Mouse (Mus musculus): Measurements from ENCODE around the gene Wasf3. TPM values are rescaled to one million over a fixed set of nuclear protein-coding genes. Genes with fewer than 3 reads are reported as not detected.
"Not testable (repeated sequence)": the region's sequence is repeated elsewhere in the genome, so short reads cannot be mapped to it uniquely, and the experiment has no call there.

Wasf3 gene
- total and polyA plus RNA-seq, 3 experiments, result not detected

DNA sequence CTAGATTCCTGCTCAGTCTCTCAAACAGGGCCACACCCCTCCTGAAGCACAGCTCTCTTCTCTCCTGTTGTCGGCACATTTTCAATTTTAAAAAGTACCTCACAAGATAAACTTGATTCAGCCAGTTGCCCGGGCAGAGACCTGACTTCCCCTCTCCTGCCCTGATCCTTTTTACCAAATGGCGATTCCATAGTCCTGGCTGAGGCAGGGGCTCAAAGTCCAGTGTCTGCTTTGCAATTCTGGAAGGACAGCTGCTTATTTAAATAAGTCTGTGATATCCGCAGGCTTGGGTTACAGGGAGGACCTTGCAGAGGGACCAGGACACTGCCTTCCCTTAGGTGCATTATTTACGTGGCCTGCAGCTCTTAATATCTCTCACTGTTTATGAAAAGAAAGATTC lies 86.5 kb downstream of the Wasf3 start:
- DNase-seq (ENCODE audit: low read depth, low spot score), result no peak
- no peaks in the 10 kb centered on the region for H3K9me3 ChIP-seq (replicated peaks; ENCODE audit: insufficient read depth, low read length)
- H3K27me3 ChIP-seq (ENCODE audit: control insufficient read depth in 1 of 2, insufficient read depth in 2 of 2, low read length in 2 of 2), result no peaks in the 10 kb centered on the region
- H3K79me2 ChIP-seq (ENCODE audit: control insufficient read depth, insufficient read depth, low read length, poor library complexity), result no peaks in the 10 kb centered on the region
- no peak overlapping the region for H3K9ac ChIP-seq (ENCODE audit: control insufficient read depth, low read depth, low read length, poor library complexity, severe bottlenecking)
- H3K4me1 ChIP-seq (ENCODE audit: control insufficient read depth in 1 of 2, insufficient read depth in 2 of 2, low read length in 2 of 2), result no peaks in the 10 kb centered on the region
- TF ChIP-seq POLR2A (IDR thresholded peaks at IDR 0.05; ENCODE audit: control insufficient read depth in 1 of 2, insufficient read depth in 1 of 2, low read depth in 1 of 2, low read length in 2 of 2, poor library complexity in 1 of 2) (no peak), HCFC1 (IDR thresholded peaks at IDR 0.05; ENCODE audit: low read depth, low read length) (no peak), POLR2AphosphoS2 (IDR thresholded peaks at IDR 0.05; ENCODE audit: low read length) (no peak), ZNF384 (IDR thresholded peaks at IDR 0.05; ENCODE audit: low read depth, low read length) (no peak), RCOR1 (IDR thresholded peaks at IDR 0.05; ENCODE audit: low read depth, low read length) (no peak), ETS1 (IDR thresholded peaks at IDR 0.05; ENCODE audit: low read depth, low read length) (no peak), USF2 (IDR thresholded peaks at IDR 0.05; ENCODE audit: borderline replicate concordance in 1 of 2, insufficient read depth in 1 of 2, low read depth in 1 of 2, low read length in 2 of 2) (no peak), UBTF (IDR thresholded peaks at IDR 0.05; ENCODE audit: borderline replicate concordance, insufficient read depth, low read depth, low read length) (no peak), KAT2A (conservative IDR thresholded peaks at IDR 0.05; ENCODE audit: low read depth, low read length) (no peak)
- H3K4me3 ChIP-seq (ENCODE audit: control insufficient read depth in 1 of 2, insufficient read depth in 1 of 2, low read depth in 2 of 2, low read length in 2 of 2), result no peak overlapping the region
- H3K36me3 ChIP-seq (ENCODE audit: control insufficient read depth in 1 of 2, insufficient read depth in 2 of 2, low read length in 2 of 2), result no peaks in the 10 kb centered on the region
- no peak overlapping the region for H3K27ac ChIP-seq (ENCODE audit: control insufficient read depth, low read depth, low read length)

DNA sequence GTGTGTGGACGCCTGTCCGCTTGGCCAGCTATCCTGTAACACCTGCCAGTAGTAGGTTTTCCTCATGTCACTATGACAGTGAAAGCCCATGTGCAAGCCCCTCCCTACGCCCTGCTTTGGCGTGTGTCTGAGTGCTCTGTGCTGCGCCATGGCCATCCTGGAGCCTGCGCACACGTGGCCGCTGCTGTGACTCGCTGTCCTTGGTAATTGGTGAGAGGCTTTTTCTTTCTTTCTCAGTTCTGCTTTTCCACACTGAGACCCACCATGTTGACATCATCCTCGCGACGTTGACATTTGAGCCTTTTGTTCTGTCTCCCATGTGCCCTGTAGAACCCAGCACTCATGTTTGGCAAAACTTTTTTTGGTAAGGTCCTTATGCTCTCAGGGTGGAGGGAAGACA lies 87.0 kb downstream of the Wasf3 start:
- Histone ChIP-seq H3K27me3 (ENCODE audit: control insufficient read depth in 1 of 2, insufficient read depth in 2 of 2, low read length in 2 of 2) (no peaks in the 10 kb centered on the region), H3K4me3 (ENCODE audit: control insufficient read depth in 1 of 2, insufficient read depth in 1 of 2, low read depth in 2 of 2, low read length in 2 of 2) (no peak overlapping the region), H3K27ac (ENCODE audit: control insufficient read depth, low read depth, low read length) (no peak overlapping the region), H3K4me1 (ENCODE audit: control insufficient read depth in 1 of 2, insufficient read depth in 2 of 2, low read length in 2 of 2) (no peaks in the 10 kb centered on the region), H3K9ac (ENCODE audit: control insufficient read depth, low read depth, low read length, poor library complexity, severe bottlenecking) (no peak overlapping the region), H3K36me3 (ENCODE audit: control insufficient read depth in 1 of 2, insufficient read depth in 2 of 2, low read length in 2 of 2) (no peaks in the 10 kb centered on the region), H3K79me2 (ENCODE audit: control insufficient read depth, insufficient read depth, low read length, poor library complexity) (no peaks in the 10 kb centered on the region), H3K9me3 (replicated peaks; ENCODE audit: insufficient read depth, low read length) (no peaks in the 10 kb centered on the region)
- no peak for TF ChIP-seq EP300 (IDR thresholded peaks at IDR 0.05; ENCODE audit: low read depth in 1 of 2, low read length in 2 of 2)
- DNase-seq (ENCODE audit: low read depth, low spot score), result no peak

DNA sequence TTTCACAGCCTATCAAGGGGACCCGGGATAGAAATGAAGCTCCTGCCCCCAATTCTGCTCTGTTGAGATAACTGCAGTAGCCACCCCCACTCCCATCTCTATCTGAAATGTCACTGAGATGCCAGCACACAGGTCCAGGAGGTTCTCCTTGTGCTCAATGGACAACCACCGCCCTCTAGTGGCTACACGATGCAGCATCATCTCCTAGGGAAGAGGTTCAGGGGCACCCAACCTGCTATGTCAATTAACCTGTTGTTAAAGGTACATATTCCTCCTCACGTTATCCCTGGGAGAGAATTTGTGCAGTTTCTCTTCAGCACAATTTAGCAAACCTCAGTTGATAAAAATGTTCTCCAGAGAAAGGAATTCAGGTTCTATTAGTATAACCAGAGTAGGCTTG lies 94.8 kb downstream of the Wasf3 start:
- H3K27me3 ChIP-seq (ENCODE audit: control insufficient read depth in 1 of 2, insufficient read depth in 2 of 2, low read length in 2 of 2); H3K4me3 ChIP-seq (ENCODE audit: control insufficient read depth in 1 of 2, insufficient read depth in 1 of 2, low read depth in 2 of 2, low read length in 2 of 2); H3K4me1 ChIP-seq (ENCODE audit: control insufficient read depth in 1 of 2, insufficient read depth in 2 of 2, low read length in 2 of 2); H3K9ac ChIP-seq (ENCODE audit: control insufficient read depth, low read depth, low read length, poor library complexity, severe bottlenecking); H3K36me3 ChIP-seq (ENCODE audit: control insufficient read depth in 1 of 2, insufficient read depth in 2 of 2, low read length in 2 of 2); H3K27ac ChIP-seq (ENCODE audit: control insufficient read depth, low read depth, low read length); H3K9me3 ChIP-seq (replicated peaks; ENCODE audit: insufficient read depth, low read length); H3K79me2 ChIP-seq (ENCODE audit: control insufficient read depth, insufficient read depth, low read length, poor library complexity): not testable (repeated sequence)
- TF ChIP-seq SMC3 (IDR thresholded peaks at IDR 0.05; ENCODE audit: low read depth, low read length), result peak; percentile 64
- peak; percentile 28 to 59 (median 51); a peak in 5 of 6 replicates for TF ChIP-seq CTCF (IDR thresholded peaks at IDR 0.05 in 2 of 3, conservative IDR thresholded peaks at IDR 0.05 in 1 of 3; ENCODE audit: control insufficient read depth in 1 of 3, insufficient read depth in 1 of 3, low read depth in 2 of 3, low read length in 3 of 3, poor library complexity in 1 of 3, severe bottlenecking in 1 of 3)
- peak; percentile 23; the same call in 1 of the 2 replicates for TF ChIP-seq ZC3H11A (IDR thresholded peaks at IDR 0.05; ENCODE audit: low read depth, low read length)
- TF ChIP-seq RAD21 (IDR thresholded peaks at IDR 0.05; ENCODE audit: low read depth, low read length), result peak; percentile 49
- peak; percentile 31 for DNase-seq (ENCODE audit: low read depth, low spot score)

DNA sequence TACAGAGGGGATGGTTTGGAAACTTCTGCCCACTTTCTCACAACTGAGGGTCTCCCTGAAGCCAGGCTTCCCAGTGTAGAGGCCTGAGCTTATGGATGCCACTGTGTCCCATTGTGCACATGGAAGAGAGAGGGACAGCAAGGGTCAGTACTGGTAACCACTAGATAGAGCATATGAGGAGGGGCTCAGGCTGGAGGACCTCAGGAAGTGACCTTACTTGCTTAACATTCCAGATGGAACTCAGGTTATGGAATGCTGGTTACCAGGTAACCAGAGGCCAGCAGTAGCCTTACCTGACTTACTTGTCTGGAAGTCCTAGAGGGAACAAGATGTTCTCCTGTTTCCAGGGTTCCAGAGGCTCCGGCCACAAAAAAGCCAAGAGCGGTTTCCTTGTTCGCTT lies 96.9 kb downstream of the Wasf3 start, which contains the start of gene Gm6408:
Gene Gm6408, plus strand, starts transcription at position 301 of the 400 bp plus-strand sequence.
- DNase-seq (ENCODE audit: low read depth, low spot score); H3K27ac ChIP-seq (ENCODE audit: control insufficient read depth, low read depth, low read length); H3K4me3 ChIP-seq (ENCODE audit: control insufficient read depth in 1 of 2, insufficient read depth in 1 of 2, low read depth in 2 of 2, low read length in 2 of 2); H3K79me2 ChIP-seq (ENCODE audit: control insufficient read depth, insufficient read depth, low read length, poor library complexity); H3K9ac ChIP-seq (ENCODE audit: control insufficient read depth, low read depth, low read length, poor library complexity, severe bottlenecking); H3K27me3 ChIP-seq (ENCODE audit: control insufficient read depth in 1 of 2, insufficient read depth in 2 of 2, low read length in 2 of 2); H3K9me3 ChIP-seq (replicated peaks; ENCODE audit: insufficient read depth, low read length); H3K4me1 ChIP-seq (ENCODE audit: control insufficient read depth in 1 of 2, insufficient read depth in 2 of 2, low read length in 2 of 2); H3K36me3 ChIP-seq (ENCODE audit: control insufficient read depth in 1 of 2, insufficient read depth in 2 of 2, low read length in 2 of 2): not testable (repeated sequence)
